ENCODE assay signal across 10 mouse cellular contexts in genomic region chr9:78601046-78601730, GRCm38 (mm10). TPM values are rescaled to one million over a fixed set of nuclear protein-coding genes. Genes with fewer than 3 reads are reported as not detected.
DNase-seq lines count a peak whose midpoint lies in the region; ATAC-seq and TF ChIP-seq lines count a peak whose summit lies in the region.
"Had no signal": no experiment of that assay in that cellular context is flagged by ENCODE, and none has a peak within 500 bp of the region (broad histone marks: within the 10 kb centered on the region; RNA-seq: fewer than 3 reads in every experiment).

No protein-coding gene starts in this region.

- intact Hi-C loops in gastrocnemius, adult 2 months (cut with DNase I), result no loop called here

- no peak overlapping the region for H3K4me3 ChIP-seq in gastrocnemius, adult 2 months
- H3K4me3 ChIP-seq in liver, embryonic 13.5 days (replicated peaks), result no peak overlapping the region
- no peak overlapping the region for H3K4me3 ChIP-seq in G1E (ENCODE audit: low read depth, low read length)
- H3K4me3 ChIP-seq: megakaryocyte, embryonic 14.5 days had no signal

- H3K9me3 ChIP-seq in liver, embryonic 13.5 days (replicated peaks), result no peaks in the 10 kb centered on the region
- no peaks in the 10 kb centered on the region for H3K9me3 ChIP-seq in G1E (replicated peaks)

- no peak for ATAC-seq in liver, embryonic 13.5 days (ENCODE audit: low read depth)
- ATAC-seq in G1E (ENCODE audit: extremely low read depth, insufficient number of reproducible peaks, low FRiP score, poor library complexity, severe bottlenecking), result peak; percentile 45

- TF ChIP-seq CTCF in gastrocnemius, adult 2 months (IDR thresholded peaks at IDR 0.05), result peak; percentile 53
- peak; percentile 53 for TF ChIP-seq CTCF in G1E (IDR thresholded peaks at IDR 0.05; ENCODE audit: low read depth, low read length)

- H3K36me3 ChIP-seq in liver, embryonic 13.5 days, result no peaks in the 10 kb centered on the region
- no peaks in the 10 kb centered on the region for H3K36me3 ChIP-seq in G1E (replicated peaks)

- 50% methylated on average over 4 of the region's 4 CpGs for WGBS in liver, embryonic 13.5 days (ENCODE audit: insufficient replicate concordance)

- no peaks in the 10 kb centered on the region for H3K27me3 ChIP-seq in liver, embryonic 13.5 days
- peaks cover 10% of the 10 kb centered on the region for H3K27me3 ChIP-seq in G1E (ENCODE audit: insufficient read depth, low read length)

- H3K9ac ChIP-seq in liver, embryonic 13.5 days, result no peak overlapping the region

- H3K4me2 ChIP-seq in liver, embryonic 13.5 days, result no peak overlapping the region

- H3K27ac ChIP-seq in gastrocnemius, adult 2 months, result no peak overlapping the region
- no peak overlapping the region for H3K27ac ChIP-seq in liver, embryonic 13.5 days

- DNase-seq in gastrocnemius, adult 2 months, result peak; percentile 21
- DNase-seq in gastrocnemius, adult 18-20 months (ENCODE audit: low spot score), result no peak
- peak; percentile 27 for DNase-seq in liver, embryonic 13.5 days
- DNase-seq in liver (no peak), G1E (ENCODE audit: low spot score) (peak; percentile 47)
- peak; percentile 59 to 69 for DNase-seq in kidney, postnatal 4 days
- no peak for DNase-seq in right cerebral cortex, postnatal 36 days (ENCODE audit: low spot score in 2 of 2)
- no peak for DNase-seq in frontal cortex, postnatal 10 days (ENCODE audit: low spot score in 2 of 2)

- no peaks in the 10 kb centered on the region for H3K4me1 ChIP-seq in liver, embryonic 13.5 days (replicated peaks)
- peaks cover 6% of the 10 kb centered on the region for H3K4me1 ChIP-seq in G1E (ENCODE audit: insufficient read depth, low read depth, low read length)

RNA-seq across cellular contexts. Expression of gene Slc17a5, which starts 13.3 kb away (rescaled TPM):
- 1 to 10 TPM; 2.7 to 2.8 TPM for total RNA-seq in gastrocnemius, adult 2 months (2021)
- 1 to 10 TPM; 2.8 to 3.2 TPM for total RNA-seq in gastrocnemius, adult 18-20 months (2021)
- polyA plus RNA-seq in liver, embryonic 13.5 days (2015; fragmentation: Nextera tagmentation; extraction: Ambion mirVana), result 4.5 and 5.6 TPM in 2 replicates
- total RNA-seq in G1E (2014; fragmentation: Nextera tagmentation), result 8.6 and 11.6 TPM in 2 replicates
- total RNA-seq in G1E (2017), result 6.4 and 8.6 TPM in 2 replicates
- 1.0 and 1.5 TPM in 2 replicates for polyA plus RNA-seq in G1E (2012)

RNA-seq across cellular contexts. Expression of gene Cd109, which starts 14.2 kb away (rescaled TPM):
- under 1 TPM; 0.28 to 0.81 TPM for total RNA-seq in gastrocnemius, adult 2 months (2021)
- total RNA-seq in gastrocnemius, adult 18-20 months (2021), result under 1 TPM; 0.27 to 0.74 TPM
- 0.16 and 0.27 TPM in 2 replicates for polyA plus RNA-seq in liver, embryonic 13.5 days (2015; fragmentation: Nextera tagmentation; extraction: Ambion mirVana)
- 29.0 and 35.0 TPM in 2 replicates for total RNA-seq in G1E (2014; fragmentation: Nextera tagmentation)
- 11.1 and 11.4 TPM in 2 replicates for total RNA-seq in G1E (2017)
- 0.50 and 0.61 TPM in 2 replicates for polyA plus RNA-seq in G1E (2012)
- total RNA-seq: hematopoietic stem cell, adult 5-6 weeks had no signal

Comparison
In these comparisons a context has a peak if more than half of its experiments do, and no peak if none do; other contexts are left out.
1. DNase-seq: peak in gastrocnemius, adult 2 months (single experiment), liver, embryonic 13.5 days (single experiment), G1E (single experiment) and kidney, postnatal 4 days (2 of 2); none in gastrocnemius, adult 18-20 months (single experiment), liver (single experiment), right cerebral cortex, postnatal 36 days (0 of 2) and frontal cortex, postnatal 10 days (0 of 2).
2. RNA of gene Cd109, which starts 14.2 kb away (total RNA-seq): 11.1 to 35.0 TPM in G1E; 0.28 to 0.81 TPM in gastrocnemius, adult 2 months and 0.27 to 0.74 TPM in gastrocnemius, adult 18-20 months; every median in the first group is over 4 times any median in the second.